In genomic region chr15:67850118-67850517, GRCm38 (mm10) we compare ENCODE assay signal across 25 mouse cellular contexts.
DNase-seq lines count a peak whose midpoint lies in the region; ATAC-seq and TF ChIP-seq lines count a peak whose summit lies in the region.
"Had no signal": no experiment of that assay in that cellular context is flagged by ENCODE, and none has a peak within 500 bp of the region (broad histone marks: within the 10 kb centered on the region; RNA-seq: fewer than 3 reads in every experiment).

No protein-coding gene starts in this region.

- TF ChIP-seq CTCF in forebrain, postnatal 0 days (IDR thresholded peaks at IDR 0.05; ENCODE audit: low read depth): no peak

- intact Hi-C loops in left cerebral cortex, postnatal 4 days (cut with DNase I): no loop called here

- no peak overlapping the region for H3K4me3 ChIP-seq in forebrain, postnatal 0 days (ENCODE audit: low read depth, low read length)
- H3K4me3 ChIP-seq in forebrain, embryonic 16.5 days (replicated peaks; ENCODE audit: low read length): no peak overlapping the region
- H3K4me3 ChIP-seq: embryonic facial prominence, embryonic 12.5 days; heart, adult 2 months; heart, embryonic 12.5 days; hindbrain, embryonic 13.5 days; liver, embryonic 13.5 days had no signal

- H3K4me2 ChIP-seq in forebrain, postnatal 0 days (ENCODE audit: low read depth): no peak overlapping the region
- H3K4me2 ChIP-seq in forebrain, embryonic 16.5 days (ENCODE audit: low read length): no peak overlapping the region
- H3K4me2 ChIP-seq: embryonic facial prominence, embryonic 12.5 days; heart, embryonic 12.5 days; hindbrain, embryonic 13.5 days; liver, embryonic 13.5 days had no signal

- H3K9ac ChIP-seq in forebrain, postnatal 0 days: no peak overlapping the region
- H3K9ac ChIP-seq in forebrain, embryonic 16.5 days (replicated peaks; ENCODE audit: low read depth, low read length): no peak overlapping the region
- H3K9ac ChIP-seq: embryonic facial prominence, embryonic 12.5 days; heart, embryonic 12.5 days; hindbrain, embryonic 13.5 days; liver, embryonic 13.5 days had no signal

- H3K4me1 ChIP-seq in forebrain, postnatal 0 days (ENCODE audit: insufficient read depth): no peaks in the 10 kb centered on the region
- H3K4me1 ChIP-seq in forebrain, embryonic 16.5 days (replicated peaks; ENCODE audit: control insufficient read depth, insufficient read depth, low read length): no peaks in the 10 kb centered on the region; the same call in 1 of the 2 replicates
- H3K4me1 ChIP-seq: embryonic facial prominence, embryonic 12.5 days; heart, embryonic 12.5 days; hindbrain, embryonic 13.5 days; liver, embryonic 13.5 days had no signal

- 0 out of 2 replicates have a peak, but pooled peaks have one; percentile 29 for ATAC-seq in forebrain, postnatal 0 days
- ATAC-seq in forebrain, embryonic 16.5 days: no peak
- ATAC-seq: intestine, postnatal 0 days; Patski had no signal

- no peak for DNase-seq in forebrain, postnatal 0 days
- DNase-seq in left cerebral cortex, adult 9 months (ENCODE audit: low spot score in 2 of 2): peak; percentile 11
- no peak for DNase-seq in left cerebral cortex, postnatal 4 days
- peak; percentile 73 for DNase-seq in brain, adult 2 months (ENCODE audit: low read depth, low spot score)
- DNase-seq in frontal cortex, postnatal 36 days (ENCODE audit: low spot score in 2 of 2): peak; percentile 8 to 36
- DNase-seq in cerebellum, postnatal 10 days: no peak
- DNase-seq in liver: no peak
- DNase-seq: adrenal gland, postnatal 10 days; cerebellum, adult 2 months; embryo, embryonic 11 days; heart, adult 2 months; heart, postnatal 4 days; kidney, adult 9 months; kidney, postnatal 10 days; liver, embryonic 13.5 days; lung, adult 18-20 months; lung, postnatal 14 days; midbrain, embryonic 14.5 days had no signal

- no peaks in the 10 kb centered on the region for H3K36me3 ChIP-seq in forebrain, postnatal 0 days (ENCODE audit: insufficient read depth)
- H3K36me3 ChIP-seq in forebrain, embryonic 16.5 days (ENCODE audit: control insufficient read depth, insufficient read depth): no peaks in the 10 kb centered on the region
- H3K36me3 ChIP-seq: embryonic facial prominence, embryonic 12.5 days; G1E; heart, embryonic 12.5 days; hindbrain, embryonic 13.5 days; liver, embryonic 13.5 days had no signal

- H3K27me3 ChIP-seq in forebrain, postnatal 0 days (ENCODE audit: insufficient read depth, low read length): no peaks in the 10 kb centered on the region
- no peaks in the 10 kb centered on the region for H3K27me3 ChIP-seq in forebrain, embryonic 16.5 days (replicated peaks; ENCODE audit: control insufficient read depth, insufficient read depth, low read length)
- H3K27me3 ChIP-seq: embryonic facial prominence, embryonic 12.5 days; heart, embryonic 12.5 days; hindbrain, embryonic 13.5 days; liver, embryonic 13.5 days; Patski had no signal

- H3K9me3 ChIP-seq in forebrain, postnatal 0 days (ENCODE audit: low read length): no peaks in the 10 kb centered on the region
- no peaks in the 10 kb centered on the region for H3K9me3 ChIP-seq in forebrain, embryonic 16.5 days (ENCODE audit: control insufficient read depth, low read length)
- H3K9me3 ChIP-seq: embryonic facial prominence, embryonic 12.5 days; G1E; heart, embryonic 12.5 days; hindbrain, embryonic 13.5 days; liver, embryonic 13.5 days had no signal

- 64% methylated on average over 3 of the region's 3 CpGs for WGBS in forebrain, postnatal 0 days
- WGBS in forebrain, embryonic 16.5 days: 65% methylated on average over 3 of the region's 3 CpGs

- no peak overlapping the region for H3K27ac ChIP-seq in forebrain, postnatal 0 days (ENCODE audit: low read depth, low read length)
- no peak overlapping the region for H3K27ac ChIP-seq in forebrain, embryonic 16.5 days (ENCODE audit: low read length)
- H3K27ac ChIP-seq: embryonic facial prominence, embryonic 12.5 days; heart, adult 2 months; hindbrain, embryonic 13.5 days; liver, embryonic 13.5 days had no signal

Comparison
In these comparisons a context has a peak if more than half of its experiments do, and no peak if none do; other contexts are left out.
1. DNase-seq: peak in left cerebral cortex, adult 9 months (2 of 2), brain, adult 2 months (single experiment) and frontal cortex, postnatal 36 days (2 of 2); none in forebrain, postnatal 0 days (single experiment), left cerebral cortex, postnatal 4 days (single experiment), cerebellum, postnatal 10 days (0 of 2) and liver (single experiment).